Mouse (Mus musculus) spleen, adult 2 months (tissue): ENCODE measurements at regions not wholly inside any gene's neighbourhood (a gene's known extent, or its start where the extent isn't known, plus 50 kb on each side); places are given as distances from the start of the nearest gene placed in this dataset.

Experiments
- CTCF ChIP-seq: fragments of 200-500 bp; IDR thresholded peaks from 2 replicates; pipeline ENCODE4 v1.5.1; 2011; ENCODE audit warnings: mild to moderate bottlenecking, inconsistent platforms; ENCODE audit not compliant: insufficient read depth, insufficient read length, insufficient replicate concordance; ENCODE audit errors: extremely low read depth
- POLR2A ChIP-seq: fragments of 200-500 bp; IDR thresholded peaks from 2 replicates; pipeline ENCODE4 v1.6.1; 2011; ENCODE audit warnings: low read depth, low read length, inconsistent platforms

GRCm38 (mm10) chr5:44370006-44370405, 143.6 kb upstream of the Tapt1 start:
- TF ChIP-seq CTCF (no peak), POLR2A (no peak)
